Mouse (Mus musculus) embryo, embryonic 11.5 days (tissue): Measurements from ENCODE around the gene Paics.
A peak's percentile ranks its signal among the peaks of the same experiment; 100 is the strongest.
"Not testable (repeated sequence)": the region's sequence is repeated elsewhere in the genome, so short reads cannot be mapped to it uniquely, and the experiment has no call there.

Experiments
- DNase-seq: peaks from one replicate; pipeline ENCODE4 v3.0.0-alpha.2; 2012; ENCODE audit warnings: low read depth, low spot score

Gene Paics

GRCm38 (mm10) chr5:76951106-76952027 is at the start of gene Paics, which contains the start of gene Ppat:
Gene Paics, plus strand, starts transcription at chr5:76951307.
Gene Ppat, minus strand, starts transcription at chr5:76951578.
- DNase-seq, result peak; percentile 97

- no peak for DNase-seq
These were observed 49.0 kb upstream of the Paics start for GRCm38 (mm10) chr5:76902131-76902530.

GRCm38 (mm10) chr5:76904713-76905404 is 46.2 kb upstream of the Paics start:
- DNase-seq, result no peak

- DNase-seq, result peak; percentile 97
These were observed 45.5 kb upstream of the Paics start, which contains the start of gene Aasdh for GRCm38 (mm10) chr5:76905405-76906154. Gene Aasdh, minus strand, starts transcription at chr5:76905514.

- no peak for DNase-seq
These were observed 45.0 kb upstream of the Paics start for GRCm38 (mm10) chr5:76906155-76906499.

- no peak for DNase-seq
These were observed 40.3 kb upstream of the Paics start for GRCm38 (mm10) chr5:76910807-76911206.

- DNase-seq, result not testable (repeated sequence)
These were observed 38.6 kb upstream of the Paics start for GRCm38 (mm10) chr5:76912522-76912921.

GRCm38 (mm10) chr5:76922833-76923232 is 28.3 kb upstream of the Paics start:
- DNase-seq, result no peak

GRCm38 (mm10) chr5:76923428-76923827 is 27.7 kb upstream of the Paics start:
- DNase-seq, result no peak

- no peak for DNase-seq
These were observed 26.8 kb upstream of the Paics start for GRCm38 (mm10) chr5:76924296-76924695.

- DNase-seq, result no peak
These were observed 22.8 kb upstream of the Paics start for GRCm38 (mm10) chr5:76928124-76928832.

- no peak for DNase-seq
These were observed 21.8 kb upstream of the Paics start for GRCm38 (mm10) chr5:76929180-76929877.

GRCm38 (mm10) chr5:76939717-76940116 is 11.4 kb upstream of the Paics start:
- DNase-seq, result no peak

- no peak for DNase-seq
These were observed 9.1 kb upstream of the Paics start for GRCm38 (mm10) chr5:76941975-76942374.

GRCm38 (mm10) chr5:76942505-76942904 is 8.6 kb upstream of the Paics start:
- DNase-seq, result no peak

- DNase-seq, result no peak
These were observed 6.0 kb upstream of the Paics start for GRCm38 (mm10) chr5:76944965-76945677.

GRCm38 (mm10) chr5:76945678-76946033 is 5.5 kb upstream of the Paics start:
- DNase-seq, result no peak

- DNase-seq, result no peak
These were observed 4.0 kb upstream of the Paics start for GRCm38 (mm10) chr5:76947142-76947541.

GRCm38 (mm10) chr5:76947758-76948157 is 3.3 kb upstream of the Paics start:
- no peak for DNase-seq
